Mouse (Mus musculus) liver, embryonic 16.5 days (tissue): ENCODE results near the gene Uso1. TPM values are rescaled to one million over a fixed set of nuclear protein-coding genes. Genes with fewer than 3 reads are reported as not detected.
A peak's percentile ranks its signal among the peaks of the same experiment; 100 is the strongest.

Experiments
- ATAC-seq: fragments of 200-750 bp; cut with Nextera tagmentation; 2 replicates; pipeline ENCODE4 v1.8.0; 2017; ENCODE audit warnings: low read depth, mild to moderate bottlenecking, moderate number of reproducible peaks, moderate library complexity
- H3K27ac ChIP-seq: fragments of 300-500 bp; sonication (generic); 2 replicates; pipeline ENCODE4 v1.5.1; 2014; ENCODE audit warnings: mild to moderate bottlenecking, low read length
- H3K27me3 ChIP-seq: fragments of 300-500 bp; sonication (generic); 2 replicates; pipeline ENCODE4 v1.6.1; 2014; ENCODE audit warnings: low read depth, low read length, mixed read lengths; ENCODE audit not compliant: control insufficient read depth, insufficient read depth
- H3K36me3 ChIP-seq: fragments of 300-500 bp; sonication (generic); 2 replicates; pipeline ENCODE4 v1.6.1; 2014; ENCODE audit warnings: mild to moderate bottlenecking; ENCODE audit not compliant: control insufficient read depth, insufficient read depth
- H3K4me1 ChIP-seq: fragments of 300-500 bp; sonication (generic); 2 replicates; pipeline ENCODE4 v1.6.1; 2014; ENCODE audit warnings: low read depth, low read length, mixed read lengths; ENCODE audit not compliant: control insufficient read depth
- H3K4me2 ChIP-seq: fragments of 300-500 bp; sonication (generic); 2 replicates; pipeline ENCODE4 v1.6.1; 2014; ENCODE audit warnings: low read depth, low read length, mixed read lengths
- H3K4me3 ChIP-seq: fragments of 300-500 bp; sonication (generic); 2 replicates; pipeline ENCODE4 v1.5.1; 2014; ENCODE audit warnings: low read depth, mild to moderate bottlenecking, low read length
- H3K9ac ChIP-seq: fragments of 300-500 bp; sonication (generic); 2 replicates; pipeline ENCODE4 v1.6.1; 2014; ENCODE audit warnings: low read depth, low read length
- H3K9me3 ChIP-seq: fragments of 300-500 bp; sonication (generic); replicated peaks from 2 replicates; pipeline ENCODE4 v1.6.1; 2016; ENCODE audit warnings: low read length; ENCODE audit not compliant: control insufficient read depth
- WGBS: fragments of 180-500 bp; shearing (Covaris S2); extraction: QIAGEN DNeasy Blood & Tissue Kit; methylation state at CpG from one replicate; pipeline ENCODE4 v1.1.7; 2014; ENCODE audit not compliant: insufficient replicate concordance; 5-methylcytosine and 5-hydroxymethylcytosine counted together
- polyA plus RNA-seq: library from polyadenylated mRNA; unstranded; fragments of >200 nt; fragmentation: Nextera tagmentation; extraction: Ambion mirVana; gene quantifications from 2 replicates; pipeline ENCODE4 v1.2.1, GENCODE M21; 2015

Uso1 gene
- polyA plus RNA-seq, result 19.3 and 19.4 TPM in 2 replicates

GRCm38 (mm10) chr5:92137239-92138046, at the start of gene Uso1:
Gene Uso1, plus strand, starts transcription at chr5:92137938.
- Histone ChIP-seq H3K4me1 (peaks cover 36% of the 10 kb centered on the region), H3K27ac (peak within 1 kb of the TSS; percentile 82), H3K36me3 (no peaks in the 10 kb centered on the region), H3K4me2 (peak within 1 kb of the TSS; percentile 86), H3K9me3 (no peaks in the 10 kb centered on the region), H3K27me3 (no peaks in the 10 kb centered on the region), H3K4me3 (peak within 1 kb of the TSS; percentile 90), H3K9ac (peak within 1 kb of the TSS; percentile 88)
- under 1% methylated on average over 55 of the region's 59 CpGs for WGBS
- peak; percentile 94 for ATAC-seq

GRCm38 (mm10) chr5:92093263-92094061, 44.3 kb upstream of the Uso1 start:
- no peaks in the 10 kb centered on the region for H3K27me3 ChIP-seq
- no peak overlapping the region for H3K27ac ChIP-seq
- ATAC-seq, result peak; percentile 67
- H3K9ac ChIP-seq, result no peak overlapping the region
- H3K4me3 ChIP-seq, result no peak overlapping the region
- 51% methylated on average over 15 of the region's 15 CpGs for WGBS
- H3K9me3 ChIP-seq, result no peaks in the 10 kb centered on the region
- H3K4me1 ChIP-seq, result peaks cover 3% of the 10 kb centered on the region; the same call in 1 of the 2 replicates
- no peak overlapping the region for H3K4me2 ChIP-seq
- H3K36me3 ChIP-seq, result no peaks in the 10 kb centered on the region

GRCm38 (mm10) chr5:92094062-92094415, 43.7 kb upstream of the Uso1 start:
- no peak overlapping the region for H3K27ac ChIP-seq
- no peak overlapping the region for H3K9ac ChIP-seq
- no peaks in the 10 kb centered on the region for H3K36me3 ChIP-seq
- H3K27me3 ChIP-seq, result no peaks in the 10 kb centered on the region
- no peak overlapping the region for H3K4me2 ChIP-seq
- 63% methylated on average over 3 of the region's 3 CpGs for WGBS
- H3K4me3 ChIP-seq, result no peak overlapping the region
- peaks cover 3% of the 10 kb centered on the region; the same call in 1 of the 2 replicates for H3K4me1 ChIP-seq
- ATAC-seq, result no peak
- H3K9me3 ChIP-seq, result no peaks in the 10 kb centered on the region

GRCm38 (mm10) chr5:92096786-92097185, 41.0 kb upstream of the Uso1 start:
- no peak overlapping the region for H3K9ac ChIP-seq
- no peaks in the 10 kb centered on the region for H3K36me3 ChIP-seq
- 74% methylated on average over 6 of the region's 6 CpGs for WGBS
- H3K4me3 ChIP-seq, result no peak overlapping the region
- ATAC-seq, result no peak
- H3K27ac ChIP-seq, result no peak overlapping the region
- no peaks in the 10 kb centered on the region for H3K27me3 ChIP-seq
- peaks cover 3% of the 10 kb centered on the region; the same call in 1 of the 2 replicates for H3K4me1 ChIP-seq
- no peak overlapping the region for H3K4me2 ChIP-seq
- no peaks in the 10 kb centered on the region for H3K9me3 ChIP-seq

- Histone ChIP-seq H3K4me3 (no peak overlapping the region), H3K9ac (no peak overlapping the region), H3K27ac (no peak overlapping the region), H3K4me1 (peaks cover 3% of the 10 kb centered on the region; the same call in 1 of the 2 replicates), H3K27me3 (no peaks in the 10 kb centered on the region), H3K9me3 (no peaks in the 10 kb centered on the region), H3K36me3 (no peaks in the 10 kb centered on the region), H3K4me2 (no peak overlapping the region)
- no peak for ATAC-seq
- WGBS, result 76% methylated on average over 4 of the region's 4 CpGs
These were observed 40.0 kb upstream of the Uso1 start for GRCm38 (mm10) chr5:92097779-92098178.

GRCm38 (mm10) chr5:92098351-92099109, 39.2 kb upstream of the Uso1 start:
- ATAC-seq, result peak; percentile 54; the same call in 1 of the 2 replicates
- WGBS, result 40% methylated on average over 13 of the region's 13 CpGs

GRCm38 (mm10) chr5:92101601-92102000, 36.1 kb upstream of the Uso1 start:
- no peak for ATAC-seq

More at GRCm38 (mm10) chr5:92098351-92099109, 39.2 kb upstream of the Uso1 start:
- Histone ChIP-seq H3K27ac (no peak overlapping the region), H3K9ac (no peak overlapping the region), H3K36me3 (no peaks in the 10 kb centered on the region), H3K4me2 (peak overlapping the region; percentile 19; the same call in 1 of the 2 replicates), H3K27me3 (no peaks in the 10 kb centered on the region), H3K9me3 (no peaks in the 10 kb centered on the region), H3K4me3 (no peak overlapping the region), H3K4me1 (no peaks in the 10 kb centered on the region)

GRCm38 (mm10) chr5:92103062-92103461, 34.7 kb upstream of the Uso1 start:
- Histone ChIP-seq H3K27ac (no peak overlapping the region), H3K9me3 (no peaks in the 10 kb centered on the region), H3K4me3 (no peak overlapping the region), H3K27me3 (no peaks in the 10 kb centered on the region), H3K4me2 (no peak overlapping the region), H3K36me3 (no peaks in the 10 kb centered on the region), H3K9ac (no peak overlapping the region), H3K4me1 (no peaks in the 10 kb centered on the region; the same call in 1 of the 2 replicates)
- 23% methylated on average over 6 of the region's 6 CpGs for WGBS
- no peak for ATAC-seq

More at GRCm38 (mm10) chr5:92101601-92102000, 36.1 kb upstream of the Uso1 start:
- Histone ChIP-seq H3K4me1 (no peaks in the 10 kb centered on the region), H3K9me3 (no peaks in the 10 kb centered on the region), H3K27me3 (no peaks in the 10 kb centered on the region), H3K4me3 (no peak overlapping the region), H3K36me3 (no peaks in the 10 kb centered on the region), H3K27ac (no peak overlapping the region), H3K4me2 (no peak overlapping the region), H3K9ac (no peak overlapping the region)
- WGBS, result 75% methylated on average over 8 of the region's 8 CpGs
